Mouse (Mus musculus): ENCODE results near the gene Fam131a. TPM values are rescaled to one million over a fixed set of nuclear protein-coding genes. Genes with fewer than 3 reads are reported as not detected.
A peak's percentile ranks its signal among the peaks of the same experiment; 100 is the strongest.

Gene Fam131a
- total and polyA plus RNA-seq, 2 experiments from 2014 or later: 8.7 to 25.5 TPM

DNA sequence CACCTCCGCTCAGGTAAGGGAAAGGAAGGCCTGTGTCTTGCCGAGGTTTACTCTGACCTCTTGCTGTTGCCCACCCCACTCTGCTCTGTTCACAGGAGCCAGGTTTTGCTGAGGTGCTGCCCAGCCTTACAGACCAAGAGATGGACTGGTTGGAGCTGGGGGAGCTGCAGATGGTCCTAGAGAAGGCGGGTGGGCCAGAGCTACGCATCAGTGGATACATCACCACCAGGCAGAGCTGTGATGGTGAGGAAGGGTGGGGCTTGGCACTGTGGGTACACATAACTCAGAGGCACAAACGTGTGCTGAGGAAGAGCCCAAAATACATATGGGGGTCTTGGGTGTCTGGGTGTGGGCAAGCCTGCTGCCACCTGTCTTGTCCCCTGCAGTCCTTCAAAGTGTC, 42.6 kb downstream of the Fam131a start:
- Histone ChIP-seq H3K36me3 (replicated peaks; ENCODE audit: control insufficient read depth, insufficient read depth, low read length) (no peaks in the 10 kb centered on the region), H3K27ac (ENCODE audit: low read depth) (no peak overlapping the region), H3K4me1 (ENCODE audit: control insufficient read depth, insufficient read depth) (peaks cover 10% of the 10 kb centered on the region; the same call in 1 of the 2 replicates), H3K27me3 (ENCODE audit: control insufficient read depth, insufficient read depth, low read length) (peaks cover 64% of the 10 kb centered on the region), H3K9ac (replicated peaks; ENCODE audit: low read depth, low read length) (no peak overlapping the region), H3K4me3 (ENCODE audit: low read depth, low read length) (no peak overlapping the region), H3K4me2 (ENCODE audit: low read depth, low read length) (no peak overlapping the region), H3K9me3 (replicated peaks; ENCODE audit: control insufficient read depth, low read length) (no peaks in the 10 kb centered on the region)
- TF ChIP-seq EP300 (IDR thresholded peaks at IDR 0.05; ENCODE audit: low read depth) (no peak), CTCF (IDR thresholded peaks at IDR 0.05; ENCODE audit: low read depth) (no peak)
- WGBS: 72% methylated on average over 5 of the region's 5 CpGs
- DNase-seq (ENCODE audit: low spot score) (no peak), ATAC-seq (ENCODE audit: insufficient read depth, low read depth) (no peak)

DNA sequence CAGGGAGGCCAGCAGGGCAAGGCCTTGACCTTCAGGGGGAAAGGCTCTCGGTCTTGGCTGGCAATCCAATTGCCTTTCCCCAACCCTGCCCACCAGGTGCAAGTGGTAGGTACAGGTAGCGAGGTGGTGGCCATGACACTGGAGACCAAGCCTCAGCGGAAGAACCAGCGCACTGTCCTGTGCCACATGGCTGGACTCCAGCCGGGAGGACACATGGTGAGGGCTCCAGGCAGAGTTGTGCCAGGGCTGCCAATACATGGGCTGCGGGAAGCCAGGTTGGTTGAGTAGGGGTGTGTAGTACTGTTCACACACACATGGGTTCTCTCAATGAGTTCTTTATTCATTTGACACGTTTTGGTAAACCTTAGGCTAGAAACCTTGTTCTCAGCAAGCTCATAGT, 43.1 kb downstream of the Fam131a start:
- Histone ChIP-seq H3K27me3 (ENCODE audit: control insufficient read depth, insufficient read depth, low read length) (peaks cover 62% of the 10 kb centered on the region), H3K9ac (replicated peaks; ENCODE audit: low read depth, low read length) (no peak overlapping the region), H3K4me1 (ENCODE audit: control insufficient read depth, insufficient read depth) (peaks cover 10% of the 10 kb centered on the region; the same call in 1 of the 2 replicates), H3K4me3 (ENCODE audit: low read depth, low read length) (no peak overlapping the region), H3K9me3 (replicated peaks; ENCODE audit: control insufficient read depth, low read length) (no peaks in the 10 kb centered on the region), H3K27ac (ENCODE audit: low read depth) (no peak overlapping the region), H3K4me2 (ENCODE audit: low read depth, low read length) (no peak overlapping the region), H3K36me3 (replicated peaks; ENCODE audit: control insufficient read depth, insufficient read depth, low read length) (no peaks in the 10 kb centered on the region)
- 80% methylated on average over 7 of the region's 7 CpGs for WGBS
- DNase-seq (ENCODE audit: low spot score): no peak
- no peak for ATAC-seq (ENCODE audit: insufficient read depth, low read depth)
- TF ChIP-seq CTCF (IDR thresholded peaks at IDR 0.05; ENCODE audit: low read depth) (no peak), EP300 (IDR thresholded peaks at IDR 0.05; ENCODE audit: low read depth) (no peak)

DNA sequence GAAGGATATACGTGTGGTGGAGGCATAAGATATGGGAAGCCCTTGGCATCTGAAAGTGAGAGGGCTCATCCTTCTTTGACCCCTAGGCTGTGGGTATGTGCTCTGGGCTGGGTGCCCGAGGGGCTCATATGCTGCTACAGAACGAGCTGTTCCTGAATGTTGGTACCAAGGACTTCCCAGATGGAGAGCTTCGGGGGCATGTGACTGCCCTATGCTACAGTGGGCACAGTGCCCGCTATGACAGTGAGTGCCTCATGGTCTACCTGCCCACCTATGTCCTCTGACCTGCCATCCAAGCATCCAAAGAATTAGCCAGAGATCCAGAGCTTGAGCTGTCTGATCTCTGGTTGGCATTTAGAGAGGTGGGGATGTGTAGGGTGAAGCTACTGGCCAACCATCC, 43.8 kb downstream of the Fam131a start:
- DNase-seq (ENCODE audit: low spot score) (no peak), ATAC-seq (ENCODE audit: insufficient read depth, low read depth) (no peak)
- Histone ChIP-seq H3K27ac (ENCODE audit: low read depth) (no peak overlapping the region), H3K9me3 (replicated peaks; ENCODE audit: control insufficient read depth, low read length) (no peaks in the 10 kb centered on the region), H3K36me3 (replicated peaks; ENCODE audit: control insufficient read depth, insufficient read depth, low read length) (no peaks in the 10 kb centered on the region), H3K4me3 (ENCODE audit: low read depth, low read length) (no peak overlapping the region), H3K9ac (replicated peaks; ENCODE audit: low read depth, low read length) (no peak overlapping the region), H3K4me2 (ENCODE audit: low read depth, low read length) (no peak overlapping the region), H3K4me1 (ENCODE audit: control insufficient read depth, insufficient read depth) (peaks cover 10% of the 10 kb centered on the region; the same call in 1 of the 2 replicates), H3K27me3 (ENCODE audit: control insufficient read depth, insufficient read depth, low read length) (peaks cover 56% of the 10 kb centered on the region)
- TF ChIP-seq CTCF (IDR thresholded peaks at IDR 0.05; ENCODE audit: low read depth) (no peak), EP300 (IDR thresholded peaks at IDR 0.05; ENCODE audit: low read depth) (no peak)
- 75% methylated on average over 5 of the region's 5 CpGs for WGBS

DNA sequence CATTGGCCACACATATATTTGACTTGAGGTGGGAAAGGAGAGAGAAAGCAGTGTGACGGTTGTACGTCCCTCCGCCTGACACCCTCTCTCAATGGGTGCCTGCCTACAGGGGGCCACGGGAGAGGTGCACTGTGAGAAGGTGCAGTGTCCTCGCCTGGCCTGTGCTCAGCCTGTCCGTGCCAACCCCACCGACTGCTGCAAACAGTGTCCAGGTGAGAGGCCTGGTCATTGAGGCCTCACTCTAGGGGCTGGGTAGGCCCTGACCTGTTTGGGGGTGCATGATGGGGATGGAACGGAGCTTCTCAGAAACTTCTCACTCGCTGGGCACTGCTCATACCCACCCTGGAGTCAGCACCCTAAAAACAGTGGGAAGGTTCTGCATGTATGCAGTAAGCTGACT, 46.8 kb downstream of the Fam131a start:
- peaks cover 26% of the 10 kb centered on the region for H3K27me3 ChIP-seq (ENCODE audit: control insufficient read depth, insufficient read depth, low read length)
- ATAC-seq (ENCODE audit: insufficient read depth, low read depth): no peak
- 89% methylated on average over 9 of the region's 9 CpGs for WGBS

DNA sequence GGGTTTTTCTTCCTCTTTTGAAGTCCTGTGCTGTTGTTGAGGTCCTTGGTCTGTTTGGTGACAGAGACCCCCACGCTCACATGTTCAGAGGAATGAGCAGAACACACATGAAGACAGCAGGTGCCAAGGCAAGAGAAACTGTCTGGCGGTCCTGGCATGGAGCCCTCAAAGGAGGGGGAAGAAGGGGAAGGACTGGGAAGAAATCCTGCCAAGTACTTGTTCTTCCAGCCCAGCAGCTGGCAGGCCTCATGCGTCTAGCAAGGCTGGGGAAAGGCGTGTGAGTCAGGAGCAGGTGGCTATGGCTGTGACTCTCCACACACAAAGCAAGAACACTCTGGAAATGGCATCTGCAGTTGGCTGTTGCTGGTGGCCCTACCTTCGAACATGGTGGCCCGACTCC, 53.6 kb downstream of the Fam131a start:
- Histone ChIP-seq H3K4me2 (ENCODE audit: low read depth, low read length) (no peak overlapping the region), H3K27me3 (ENCODE audit: control insufficient read depth, insufficient read depth, low read length) (no peaks in the 10 kb centered on the region), H3K9ac (replicated peaks; ENCODE audit: low read depth, low read length) (no peak overlapping the region), H3K36me3 (replicated peaks; ENCODE audit: control insufficient read depth, insufficient read depth, low read length) (no peaks in the 10 kb centered on the region), H3K27ac (ENCODE audit: low read depth) (no peak overlapping the region), H3K4me3 (ENCODE audit: low read depth, low read length) (no peak overlapping the region), H3K9me3 (replicated peaks; ENCODE audit: control insufficient read depth, low read length) (no peaks in the 10 kb centered on the region), H3K4me1 (ENCODE audit: control insufficient read depth, insufficient read depth) (no peaks in the 10 kb centered on the region)
- no peak for ATAC-seq (ENCODE audit: insufficient read depth, low read depth)
- TF ChIP-seq CTCF (IDR thresholded peaks at IDR 0.05; ENCODE audit: low read depth) (no peak), EP300 (IDR thresholded peaks at IDR 0.05; ENCODE audit: low read depth) (no peak)
- 61% methylated on average over 6 of the region's 6 CpGs for WGBS
- peak; percentile 25 for DNase-seq (ENCODE audit: low spot score)

More for the DNA sequence above, 46.8 kb downstream of the Fam131a start:
- TF ChIP-seq CTCF (IDR thresholded peaks at IDR 0.05; ENCODE audit: low read depth): no peak
- no peak for TF ChIP-seq EP300 (IDR thresholded peaks at IDR 0.05; ENCODE audit: low read depth)
- no peaks in the 10 kb centered on the region for H3K9me3 ChIP-seq (replicated peaks; ENCODE audit: control insufficient read depth, low read length)
- H3K27ac ChIP-seq (ENCODE audit: low read depth): no peak overlapping the region
- no peaks in the 10 kb centered on the region for H3K36me3 ChIP-seq (replicated peaks; ENCODE audit: control insufficient read depth, insufficient read depth, low read length)
- H3K4me1 ChIP-seq (ENCODE audit: control insufficient read depth, insufficient read depth): no peaks in the 10 kb centered on the region
- no peak overlapping the region for H3K4me2 ChIP-seq (ENCODE audit: low read depth, low read length)
- no peak overlapping the region for H3K9ac ChIP-seq (replicated peaks; ENCODE audit: low read depth, low read length)
- no peak overlapping the region for H3K4me3 ChIP-seq (ENCODE audit: low read depth, low read length)
- no peak for DNase-seq (ENCODE audit: low spot score)

DNA sequence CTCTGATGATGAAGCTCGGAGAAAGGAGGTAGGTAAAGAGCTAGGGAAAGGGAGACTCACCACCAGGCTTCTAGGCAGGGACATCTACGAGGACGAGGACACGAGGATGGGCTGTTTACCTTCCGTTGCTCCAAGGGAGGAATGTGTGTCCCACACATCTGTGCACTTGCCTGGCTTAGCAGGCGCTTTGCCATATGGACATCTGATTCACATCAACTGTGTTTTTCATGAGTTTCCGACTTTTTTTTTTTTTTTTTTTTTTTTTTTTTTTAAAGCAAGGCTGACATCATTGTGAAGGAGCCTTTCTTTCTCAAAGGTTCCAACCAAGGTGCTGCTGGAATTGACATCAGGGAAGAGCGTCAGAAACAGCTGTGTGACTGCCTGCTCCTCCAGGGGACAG, 57.5 kb downstream of the Fam131a start:
- H3K4me3 ChIP-seq (ENCODE audit: low read depth, low read length): no peak overlapping the region
- no peak overlapping the region for H3K9ac ChIP-seq (replicated peaks; ENCODE audit: low read depth, low read length)
- no peaks in the 10 kb centered on the region for H3K4me1 ChIP-seq (ENCODE audit: control insufficient read depth, insufficient read depth)
- TF ChIP-seq CTCF (IDR thresholded peaks at IDR 0.05; ENCODE audit: low read depth) (no peak), EP300 (IDR thresholded peaks at IDR 0.05; ENCODE audit: low read depth) (no peak)
- DNase-seq (ENCODE audit: low spot score) (no peak), ATAC-seq (ENCODE audit: insufficient read depth, low read depth) (no peak)
- WGBS: 40% methylated on average over 8 of the region's 8 CpGs
- no peaks in the 10 kb centered on the region for H3K9me3 ChIP-seq (replicated peaks; ENCODE audit: control insufficient read depth, low read length)
- H3K36me3 ChIP-seq (replicated peaks; ENCODE audit: control insufficient read depth, insufficient read depth, low read length): no peaks in the 10 kb centered on the region
- no peak overlapping the region for H3K4me2 ChIP-seq (ENCODE audit: low read depth, low read length)
- H3K27me3 ChIP-seq (ENCODE audit: control insufficient read depth, insufficient read depth, low read length): no peaks in the 10 kb centered on the region
- no peak overlapping the region for H3K27ac ChIP-seq (ENCODE audit: low read depth)

Other genes starting within 250 kb of the Fam131a start
- 67.6 and 86.3 TPM in 2 replicates for gene Eif2b5, start 194.4 kb upstream of the Fam131a start, total RNA-seq (2014; rRNA removed; ENCODE audit: low replicate concordance)
- gene Eif2b5, start 194.4 kb upstream of the Fam131a start, polyA plus RNA-seq (2015; fragmentation: Nextera tagmentation; extraction: Ambion mirVana): 60.0 and 60.2 TPM in 2 replicates
- gene Dvl3, start 176.3 kb upstream of the Fam131a start, total RNA-seq (2014; rRNA removed; ENCODE audit: low replicate concordance): 30.1 and 36.9 TPM in 2 replicates
- gene Dvl3, start 176.3 kb upstream of the Fam131a start, polyA plus RNA-seq (2015; fragmentation: Nextera tagmentation; extraction: Ambion mirVana): 10.0 and 11.4 TPM in 2 replicates
- gene Ap2m1, start 157.8 kb upstream of the Fam131a start, total RNA-seq (2014; rRNA removed; ENCODE audit: low replicate concordance): 327 and 429 TPM in 2 replicates
- 363 and 375 TPM in 2 replicates for gene Ap2m1, start 157.8 kb upstream of the Fam131a start, polyA plus RNA-seq (2015; fragmentation: Nextera tagmentation; extraction: Ambion mirVana)
- 47.1 and 76.5 TPM in 2 replicates for gene Abcf3, start 144.7 kb upstream of the Fam131a start, total RNA-seq (2014; rRNA removed; ENCODE audit: low replicate concordance)
- 42.2 and 44.3 TPM in 2 replicates for gene Abcf3, start 144.7 kb upstream of the Fam131a start, polyA plus RNA-seq (2015; fragmentation: Nextera tagmentation; extraction: Ambion mirVana)
- 0.46 TPM in 1 of 2 replicates, not detected in the other for gene Vwa5b2, start 103.8 kb upstream of the Fam131a start, total RNA-seq (2014; rRNA removed; ENCODE audit: low replicate concordance)
- gene Vwa5b2, start 103.8 kb upstream of the Fam131a start, polyA plus RNA-seq (2015; fragmentation: Nextera tagmentation; extraction: Ambion mirVana): 0.04 TPM in 1 of 2 replicates, not detected in the other
- gene Eef1akmt4, start 81.6 kb upstream of the Fam131a start, total RNA-seq (2014; rRNA removed; ENCODE audit: low replicate concordance): 9.5 and 18.9 TPM in 2 replicates
- 11.2 and 12.6 TPM in 2 replicates for gene Eef1akmt4, start 81.6 kb upstream of the Fam131a start, polyA plus RNA-seq (2015; fragmentation: Nextera tagmentation; extraction: Ambion mirVana)
- not detected in 2 replicates for gene Gm49333, start 81.6 kb upstream of the Fam131a start, total RNA-seq (2014; rRNA removed; ENCODE audit: low replicate concordance)
- gene Gm49333, start 81.6 kb upstream of the Fam131a start, polyA plus RNA-seq (2015; fragmentation: Nextera tagmentation; extraction: Ambion mirVana): not detected in 2 replicates
- 15.3 and 21.6 TPM in 2 replicates for gene Alg3, start 81.5 kb upstream of the Fam131a start, total RNA-seq (2014; rRNA removed; ENCODE audit: low replicate concordance)
- gene Alg3, start 81.5 kb upstream of the Fam131a start, polyA plus RNA-seq (2015; fragmentation: Nextera tagmentation; extraction: Ambion mirVana): 20.2 and 20.7 TPM in 2 replicates
- 0.31 and 1.5 TPM in 2 replicates for gene Camk2n2, start 72.0 kb upstream of the Fam131a start, total RNA-seq (2014; rRNA removed; ENCODE audit: low replicate concordance)
- gene Camk2n2, start 72.0 kb upstream of the Fam131a start, polyA plus RNA-seq (2015; fragmentation: Nextera tagmentation; extraction: Ambion mirVana): 0.34 and 0.49 TPM in 2 replicates
- gene Ece2, start 63.4 kb upstream of the Fam131a start, total RNA-seq (2014; rRNA removed; ENCODE audit: low replicate concordance): 0.43 and 1.5 TPM in 2 replicates
- gene Ece2, start 63.4 kb upstream of the Fam131a start, polyA plus RNA-seq (2015; fragmentation: Nextera tagmentation; extraction: Ambion mirVana): 0.21 and 0.26 TPM in 2 replicates
- gene Psmd2, start 41.6 kb upstream of the Fam131a start, total RNA-seq (2014; rRNA removed; ENCODE audit: low replicate concordance): 156 and 158 TPM in 2 replicates
- gene Psmd2, start 41.6 kb upstream of the Fam131a start, polyA plus RNA-seq (2015; fragmentation: Nextera tagmentation; extraction: Ambion mirVana): 198 and 206 TPM in 2 replicates
- 296 and 335 TPM in 2 replicates for gene Eif4g1, start 24.9 kb upstream of the Fam131a start, total RNA-seq (2014; rRNA removed; ENCODE audit: low replicate concordance)
- gene Eif4g1, start 24.9 kb upstream of the Fam131a start, polyA plus RNA-seq (2015; fragmentation: Nextera tagmentation; extraction: Ambion mirVana): 69.5 and 74.6 TPM in 2 replicates
- 8.6 and 27.9 TPM in 2 replicates for gene Polr2h, start 24.4 kb downstream of the Fam131a start, total RNA-seq (2014; rRNA removed; ENCODE audit: low replicate concordance)
- gene Polr2h, start 24.4 kb downstream of the Fam131a start, polyA plus RNA-seq (2015; fragmentation: Nextera tagmentation; extraction: Ambion mirVana): 33.7 and 35.7 TPM in 2 replicates
- 4.6 and 16.9 TPM in 2 replicates for gene Clcn2, start 24.5 kb downstream of the Fam131a start, total RNA-seq (2014; rRNA removed; ENCODE audit: low replicate concordance)
- 1.4 and 1.9 TPM in 2 replicates for gene Clcn2, start 24.5 kb downstream of the Fam131a start, polyA plus RNA-seq (2015; fragmentation: Nextera tagmentation; extraction: Ambion mirVana)
- 9.7 and 13.9 TPM in 2 replicates for gene Chrd, start 39.9 kb downstream of the Fam131a start, total RNA-seq (2014; rRNA removed; ENCODE audit: low replicate concordance)
- gene Chrd, start 39.9 kb downstream of the Fam131a start, polyA plus RNA-seq (2015; fragmentation: Nextera tagmentation; extraction: Ambion mirVana): 0.43 and 0.49 TPM in 2 replicates
- gene Thpo, start 41.3 kb downstream of the Fam131a start, total RNA-seq (2014; rRNA removed; ENCODE audit: low replicate concordance): 0.46 TPM in 1 of 2 replicates, not detected in the other
- gene Thpo, start 41.3 kb downstream of the Fam131a start, polyA plus RNA-seq (2015; fragmentation: Nextera tagmentation; extraction: Ambion mirVana): 0.12 and 0.14 TPM in 2 replicates